Mouse (Mus musculus): ENCODE data around the gene Tle3.

Tle3 gene

DNA sequence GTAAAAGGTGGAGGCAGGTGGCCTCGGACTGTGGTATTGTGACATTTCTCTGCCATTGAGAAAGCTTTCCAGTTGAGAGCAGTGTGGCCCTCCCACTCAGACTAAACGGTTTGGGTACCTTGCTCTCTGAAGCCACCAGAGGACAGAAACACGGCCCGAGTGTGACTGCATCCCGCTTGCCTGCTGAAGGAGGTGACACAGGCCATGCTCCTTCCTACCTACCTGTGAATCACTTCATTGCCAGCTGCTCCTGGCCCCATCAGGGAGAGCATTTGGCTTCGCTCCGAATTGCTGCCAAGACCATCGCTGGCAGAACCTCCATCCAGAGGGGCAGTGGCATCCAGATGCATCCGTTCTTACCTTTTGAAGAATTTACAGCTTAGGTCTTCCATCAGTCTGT, 26.0 kb downstream of the Tle3 start:
- no peak for DNase-seq

DNA sequence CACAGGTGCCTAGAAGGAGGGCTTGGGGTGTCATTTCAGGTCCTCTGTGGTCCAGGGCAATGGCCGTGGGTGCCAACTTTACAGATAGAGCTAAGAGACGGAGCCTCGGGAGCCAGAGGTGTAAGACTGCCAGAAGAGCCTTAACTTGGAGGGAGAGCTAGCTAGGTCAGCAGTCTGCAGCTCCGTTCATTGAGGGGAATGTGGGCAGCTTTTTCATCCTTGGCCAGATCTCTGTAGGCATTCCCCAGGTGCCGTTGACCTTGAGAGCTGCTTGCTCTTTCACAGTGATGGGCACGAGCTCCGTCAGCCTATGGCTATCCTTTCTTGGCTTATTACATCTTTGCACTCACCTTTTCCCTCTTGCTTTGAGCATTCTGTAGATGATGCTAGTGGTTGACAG, 28.0 kb downstream of the Tle3 start:
- DNase-seq = no peak

DNA sequence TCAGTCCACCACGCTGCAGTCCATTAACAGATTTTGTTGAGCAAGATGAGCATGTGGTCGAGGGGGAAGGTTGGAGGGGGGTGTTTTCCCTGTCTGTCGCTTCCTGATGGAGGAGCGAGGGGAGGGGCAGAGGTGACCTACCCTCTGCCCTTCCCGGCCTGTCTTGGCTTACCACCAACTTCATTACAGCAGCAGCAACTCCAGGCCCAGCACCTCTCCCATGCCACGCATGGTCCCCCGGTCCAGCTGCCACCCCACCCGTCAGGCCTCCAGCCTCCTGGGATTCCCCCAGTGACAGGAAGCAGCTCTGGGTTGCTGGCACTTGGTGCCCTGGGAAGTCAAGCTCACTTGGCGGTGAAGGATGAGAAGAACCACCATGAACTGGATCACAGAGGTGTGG, 29.5 kb downstream of the Tle3 start:
- peak; percentile 49 for DNase-seq

DNA sequence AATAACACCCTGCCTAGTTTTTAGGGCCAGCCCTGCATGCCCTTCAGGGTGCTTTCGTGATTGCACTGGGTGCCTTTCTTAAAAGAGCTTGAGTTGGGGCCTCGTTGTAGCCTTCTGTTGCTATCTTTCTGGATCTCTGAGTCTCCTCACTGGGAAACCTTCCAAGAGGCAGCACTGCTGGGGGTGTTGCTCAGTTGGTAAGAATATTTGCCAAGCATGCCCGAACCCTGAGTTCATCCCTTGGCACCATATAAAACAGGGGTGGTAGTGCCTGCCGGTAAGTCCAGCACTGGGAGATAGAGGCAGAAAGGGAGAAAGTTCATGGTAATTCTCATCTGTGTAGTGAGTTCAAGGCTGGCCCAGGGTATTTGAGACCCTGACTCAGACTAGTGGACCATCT, 30.1 kb downstream of the Tle3 start:
- DNase-seq = no peak

DNA sequence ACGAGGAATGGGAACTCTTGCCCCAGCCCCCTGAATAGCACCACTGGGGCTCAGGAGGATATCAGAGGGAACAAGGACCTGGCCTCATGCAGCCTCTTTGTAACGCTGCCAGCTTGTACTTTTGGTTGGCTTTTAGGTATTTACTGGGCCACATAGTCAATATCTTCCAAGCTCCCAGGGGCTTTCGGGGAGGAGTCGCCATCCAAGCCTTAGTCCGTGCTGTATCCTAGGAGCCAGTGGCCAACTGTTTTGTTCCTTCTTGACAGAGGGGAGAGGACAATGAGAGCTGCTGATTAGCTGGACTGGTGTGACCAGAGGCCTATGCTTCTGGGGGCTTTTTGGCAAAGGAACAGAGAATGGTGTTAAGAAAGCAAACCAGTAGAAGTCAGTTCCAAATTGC, 30.6 kb downstream of the Tle3 start:
- DNase-seq = no peak

DNA sequence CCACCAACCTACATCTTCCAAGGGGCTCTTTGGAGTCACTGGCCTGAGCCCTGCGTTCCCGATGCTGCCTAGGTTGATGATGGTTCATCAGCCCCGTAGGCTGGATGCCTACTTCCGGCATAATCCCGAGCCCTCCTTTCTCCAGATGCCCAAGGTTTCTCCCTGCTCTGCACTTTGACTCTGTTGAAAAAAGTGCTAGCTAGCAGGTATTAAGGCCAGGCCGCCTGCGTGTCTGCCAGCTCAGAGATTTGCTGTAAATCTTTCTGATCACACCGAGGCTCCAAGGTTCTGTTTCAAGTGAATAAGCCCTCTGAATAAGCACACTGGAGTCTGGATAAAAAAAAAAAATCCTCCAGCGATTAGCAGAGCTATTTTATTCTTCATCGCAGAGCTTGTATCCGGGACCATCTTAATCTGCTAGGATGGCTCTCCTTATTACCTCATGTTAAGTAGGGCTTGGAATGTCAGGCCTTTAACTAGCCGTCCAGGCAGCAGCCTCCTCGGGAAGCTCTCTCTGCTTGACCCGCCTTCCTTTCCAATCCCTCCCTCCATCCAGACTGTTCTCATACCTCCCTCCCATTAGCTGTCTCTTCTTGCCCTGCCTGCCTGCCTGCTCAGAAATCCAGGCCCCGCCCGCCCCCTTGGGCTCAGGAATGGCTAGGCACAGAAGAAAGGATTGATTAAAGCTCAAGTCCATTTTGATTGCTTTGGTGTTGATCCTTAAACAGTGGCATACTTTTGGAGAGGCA, 31.9 kb downstream of the Tle3 start:
- DNase-seq = no peak

DNA sequence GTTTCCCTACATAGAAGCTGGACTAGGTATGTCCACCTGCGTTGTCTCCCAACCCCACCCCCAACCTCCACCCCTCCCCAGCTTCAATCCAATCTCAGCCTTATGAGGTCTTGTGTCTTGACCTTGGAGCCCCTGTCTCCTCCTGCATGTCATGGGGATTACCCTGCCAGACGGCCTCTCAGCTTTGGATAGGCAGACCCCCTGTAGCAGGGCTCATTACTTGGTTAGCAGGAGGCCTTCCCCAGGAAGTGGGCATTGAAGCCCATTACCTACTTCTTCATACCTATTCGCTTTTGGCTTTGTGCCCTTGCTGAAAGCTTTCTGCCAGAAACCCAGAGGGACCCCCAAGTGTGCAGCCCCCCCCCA, 32.4 kb downstream of the Tle3 start:
- no peak for DNase-seq

DNA sequence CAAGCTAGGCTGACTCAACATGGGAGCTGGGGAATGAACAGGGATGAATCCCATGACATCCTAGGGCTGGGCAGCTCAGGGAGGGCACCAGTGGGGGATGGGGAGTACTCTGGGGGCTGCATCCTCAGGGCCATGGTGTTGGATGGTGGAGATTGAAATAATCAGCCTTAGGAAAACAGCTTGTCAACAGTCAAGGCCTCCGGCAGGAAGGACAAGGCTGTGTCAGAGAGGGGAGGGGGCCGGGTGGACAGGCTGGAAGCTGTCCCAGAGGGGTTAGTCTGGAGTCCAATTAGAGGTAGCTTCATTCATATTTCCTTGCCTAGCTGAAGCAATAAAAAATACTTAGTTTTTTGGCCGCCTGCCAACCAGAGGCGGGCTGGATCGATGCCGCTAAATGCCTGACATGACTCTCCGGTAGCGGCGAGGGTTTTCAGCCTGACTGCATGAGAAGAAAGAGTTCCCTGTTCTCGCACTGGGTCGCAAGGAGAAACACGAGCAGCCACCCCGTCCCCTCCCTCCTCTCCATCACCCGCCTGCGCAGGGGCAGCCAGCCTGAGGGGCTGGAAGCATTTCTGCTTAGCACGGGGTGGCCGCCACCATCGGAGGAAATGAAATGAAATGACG, 32.9 kb downstream of the Tle3 start:
- peak; percentile 80 for DNase-seq

DNA sequence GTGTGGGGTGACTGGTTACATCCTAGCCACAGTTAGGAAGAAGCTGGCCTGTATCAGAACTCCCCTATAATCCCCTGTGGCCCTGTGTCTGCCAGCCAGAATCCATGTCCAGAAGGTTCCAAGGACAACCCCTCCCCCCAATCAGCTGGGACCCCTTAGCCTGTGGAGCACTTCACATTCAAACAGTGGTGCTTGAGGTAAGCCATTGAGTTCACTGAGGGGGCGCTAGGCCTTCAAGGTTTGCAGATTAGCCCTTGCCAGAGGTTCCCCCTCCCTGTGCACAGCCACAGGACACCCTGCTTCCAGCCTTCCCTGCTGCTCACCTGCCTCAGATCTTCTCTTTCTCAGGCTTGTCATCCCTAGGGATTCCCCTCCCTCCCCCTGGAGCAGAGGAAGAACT, 34.2 kb downstream of the Tle3 start:
- no peak for DNase-seq

DNA sequence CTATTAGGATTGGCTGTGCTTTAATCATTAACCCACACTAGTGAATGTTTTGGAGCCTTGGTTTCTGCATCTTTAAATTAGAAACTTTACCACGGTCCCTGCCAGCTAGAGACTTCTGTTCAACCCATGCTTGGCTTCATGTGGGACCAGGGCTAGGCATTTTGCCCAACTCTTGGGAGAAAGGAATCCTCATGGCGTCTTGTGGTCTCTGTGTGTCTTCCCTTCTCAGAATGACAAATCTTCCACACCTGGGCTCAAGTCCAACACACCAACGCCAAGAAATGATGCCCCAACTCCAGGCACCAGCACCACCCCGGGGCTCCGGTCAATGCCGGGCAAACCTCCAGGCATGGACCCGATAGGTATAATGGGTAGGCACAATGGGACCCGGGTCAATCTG, 36.9 kb downstream of the Tle3 start:
- DNase-seq = peak; percentile 27

DNA sequence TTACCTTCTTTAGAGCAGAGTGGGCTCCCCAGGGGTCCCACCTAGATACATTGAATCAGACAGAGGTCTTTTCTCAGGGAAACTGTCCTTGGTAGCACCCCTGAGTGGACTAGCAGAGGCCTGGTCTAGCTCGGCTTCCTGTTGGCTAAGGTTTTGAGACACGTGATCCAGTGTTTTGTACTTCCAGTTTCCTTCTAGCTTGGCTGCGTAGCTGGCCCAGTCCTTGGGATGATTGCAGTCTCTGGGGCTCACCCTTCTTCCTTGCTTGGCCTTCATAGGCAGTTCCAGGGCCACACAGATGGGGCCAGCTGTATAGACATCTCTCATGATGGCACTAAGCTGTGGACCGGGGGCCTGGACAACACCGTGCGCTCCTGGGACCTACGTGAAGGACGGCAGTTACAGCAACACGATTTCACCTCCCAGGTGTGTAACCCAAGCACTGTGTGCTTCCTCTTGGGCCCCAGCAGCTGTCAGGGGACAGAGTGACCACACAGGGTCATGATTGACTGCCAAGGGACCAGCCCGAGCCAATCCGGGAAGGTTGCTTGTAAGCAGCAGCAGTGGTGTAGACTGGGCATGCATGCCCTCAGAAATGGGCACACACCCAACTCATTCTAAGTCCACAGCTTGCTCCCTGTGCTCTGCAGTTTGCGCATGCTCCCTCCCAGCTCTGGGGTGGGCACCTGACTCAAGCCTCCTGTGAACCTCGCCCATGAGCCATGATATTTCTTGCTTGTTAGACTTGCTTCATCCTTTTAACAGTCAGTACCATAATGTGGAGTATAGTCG, 41.7 kb downstream of the Tle3 start:
- no peak for DNase-seq

DNA sequence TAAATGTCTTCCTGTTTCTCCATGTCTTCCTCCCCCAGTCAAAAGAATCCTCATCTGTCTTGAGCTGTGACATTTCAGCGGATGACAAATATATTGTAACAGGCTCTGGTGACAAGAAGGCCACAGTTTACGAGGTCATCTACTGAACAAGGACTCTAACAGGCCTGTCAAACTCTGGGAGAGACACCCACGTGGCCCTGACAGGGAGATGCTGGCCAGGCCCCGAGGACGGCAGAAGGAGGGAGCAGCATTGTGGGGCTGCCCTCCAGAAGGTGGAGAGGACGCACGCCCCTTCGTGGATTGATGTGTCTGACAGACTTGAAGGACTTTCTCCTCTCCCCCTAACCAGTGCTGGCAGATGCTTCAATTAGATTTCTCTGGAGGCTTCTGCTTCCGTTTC, 44.4 kb downstream of the Tle3 start:
- DNase-seq = no peak

DNA sequence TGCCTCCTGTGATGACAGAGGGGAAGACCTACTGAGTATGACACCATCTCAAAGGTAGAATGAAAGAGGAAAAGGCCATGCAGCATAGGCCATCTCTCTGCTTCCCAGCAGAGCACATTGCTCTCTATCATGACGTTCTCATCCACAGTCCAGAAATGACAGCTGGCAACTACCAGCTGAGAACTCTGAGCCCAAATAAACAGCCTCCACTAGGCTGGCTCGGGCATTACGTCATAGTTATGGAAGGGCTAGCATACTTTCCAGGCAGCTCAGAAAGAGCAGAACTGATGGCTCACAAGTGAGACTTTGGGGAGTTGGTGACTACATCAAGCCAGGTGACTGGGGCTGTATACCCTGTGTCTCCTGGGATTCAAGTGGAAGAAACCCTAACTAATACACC, 49.5 kb downstream of the Tle3 start:
- DNase-seq = no peak

DNA sequence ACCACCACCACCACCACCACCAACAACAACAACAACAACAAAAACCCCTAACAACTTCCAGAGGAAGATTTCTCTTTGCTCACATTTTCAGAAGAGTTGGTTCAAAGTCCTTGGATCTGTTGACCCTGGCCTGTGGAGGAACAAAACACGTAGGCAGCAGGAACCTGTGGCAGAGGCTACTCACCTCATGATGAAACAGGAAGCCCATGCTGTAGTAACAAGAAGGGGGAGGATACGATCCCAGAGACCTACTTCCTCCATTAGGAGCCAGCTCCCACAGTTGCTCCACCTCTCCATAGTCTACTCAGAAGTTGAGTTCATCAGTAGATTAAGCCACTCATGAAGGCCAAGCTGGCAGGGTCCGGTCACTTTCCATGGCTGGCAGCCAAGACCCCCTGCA, 52.1 kb downstream of the Tle3 start:
- DNase-seq = no peak

DNA sequence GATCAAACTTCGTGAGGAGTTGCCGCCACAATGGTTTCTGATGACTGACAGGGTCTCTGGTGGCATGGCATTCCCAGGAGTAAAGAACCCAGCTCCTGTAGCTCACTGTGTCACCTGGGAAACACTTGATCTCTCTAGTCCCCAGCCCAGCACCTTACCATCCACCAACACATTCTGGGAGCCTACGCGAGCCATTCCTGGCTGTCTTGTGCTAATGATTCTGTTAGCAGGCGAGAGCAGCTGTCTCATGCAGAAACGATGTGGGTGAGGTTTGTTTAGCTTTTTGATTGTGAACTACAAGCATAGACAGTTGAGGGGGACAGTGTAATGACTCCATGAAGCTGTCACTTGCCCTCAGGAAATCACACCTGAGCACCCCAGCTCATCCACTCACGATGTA, 54.3 kb downstream of the Tle3 start:
- DNase-seq = no peak

DNA sequence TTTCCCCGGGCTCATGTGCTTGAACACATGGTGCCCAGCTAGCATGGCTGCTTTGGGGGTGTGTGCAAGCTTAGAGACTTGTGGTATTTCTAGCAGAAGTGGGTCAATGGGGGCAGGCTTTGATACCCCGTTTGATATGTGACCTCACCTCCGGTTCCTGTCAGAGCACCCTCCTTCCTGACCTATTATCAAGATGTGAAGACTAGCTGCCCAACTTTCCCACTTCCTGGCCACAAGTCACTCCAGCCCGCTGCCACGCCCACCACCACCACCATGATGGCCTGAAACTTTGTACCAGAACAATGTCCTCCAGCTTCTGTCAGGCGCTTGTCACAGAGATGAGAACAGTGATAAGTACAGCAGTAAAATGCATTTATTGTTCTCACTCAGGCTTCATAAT, 54.9 kb downstream of the Tle3 start:
- no peak for DNase-seq

DNA sequence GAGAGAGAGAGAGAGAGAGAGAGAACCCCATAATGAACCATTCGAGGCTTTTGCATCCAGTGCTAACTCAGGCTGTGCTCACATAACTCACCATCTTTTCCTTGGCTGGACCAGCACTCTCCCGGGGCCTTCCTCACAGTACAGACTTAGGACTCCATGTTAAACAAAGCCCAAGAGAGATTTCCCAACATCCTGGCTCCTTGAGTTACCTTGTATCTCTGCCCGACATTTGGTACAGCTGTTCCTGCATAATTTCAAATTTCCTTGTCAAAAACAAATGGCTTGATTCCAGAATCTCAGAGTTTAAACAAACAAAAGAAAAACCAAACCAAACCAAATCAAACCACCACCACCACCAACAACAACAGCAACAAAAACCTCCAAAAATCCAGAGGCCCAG, 55.7 kb downstream of the Tle3 start:
- DNase-seq = no peak

DNA sequence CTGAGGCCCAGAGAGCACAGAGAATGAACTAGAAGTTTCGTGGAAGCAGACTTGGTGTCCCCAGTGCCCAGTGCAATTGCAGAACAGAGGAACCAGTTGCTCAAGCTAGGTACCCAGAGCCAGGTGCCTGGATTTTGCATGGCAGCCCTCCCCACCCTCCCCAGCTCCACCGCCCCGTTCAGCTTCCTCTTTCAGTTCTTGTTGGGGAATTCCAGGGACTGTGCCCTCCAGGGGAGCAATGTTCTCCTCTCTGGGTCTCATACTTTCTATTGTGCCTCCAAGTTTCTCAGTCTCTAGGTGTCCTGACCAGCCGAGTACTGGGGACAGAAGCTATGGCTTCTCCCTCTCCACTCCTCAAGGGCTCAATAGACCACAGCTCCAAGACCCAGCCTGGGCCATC, 59.7 kb downstream of the Tle3 start:
- no peak for DNase-seq

DNA sequence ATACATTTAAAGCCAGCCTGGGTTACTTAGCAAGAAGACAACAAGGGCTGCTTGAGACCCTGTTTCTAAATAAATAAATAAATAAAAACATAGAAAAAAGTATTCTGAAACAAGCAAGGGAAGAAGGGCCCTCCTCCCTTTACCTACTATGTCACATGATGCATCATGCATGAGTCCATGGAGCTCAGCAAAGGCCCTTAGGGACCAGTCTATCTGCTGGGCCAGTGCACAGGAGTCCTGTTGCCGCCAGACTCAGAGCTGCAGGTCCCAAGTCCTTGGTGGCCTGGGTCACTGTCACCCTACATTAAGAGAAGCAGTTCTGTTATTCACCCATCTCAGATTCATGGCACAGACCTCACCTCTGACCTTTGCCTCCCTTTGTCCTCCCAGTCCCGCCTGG, 61.0 kb downstream of the Tle3 start:
- DNase-seq = no peak

DNA sequence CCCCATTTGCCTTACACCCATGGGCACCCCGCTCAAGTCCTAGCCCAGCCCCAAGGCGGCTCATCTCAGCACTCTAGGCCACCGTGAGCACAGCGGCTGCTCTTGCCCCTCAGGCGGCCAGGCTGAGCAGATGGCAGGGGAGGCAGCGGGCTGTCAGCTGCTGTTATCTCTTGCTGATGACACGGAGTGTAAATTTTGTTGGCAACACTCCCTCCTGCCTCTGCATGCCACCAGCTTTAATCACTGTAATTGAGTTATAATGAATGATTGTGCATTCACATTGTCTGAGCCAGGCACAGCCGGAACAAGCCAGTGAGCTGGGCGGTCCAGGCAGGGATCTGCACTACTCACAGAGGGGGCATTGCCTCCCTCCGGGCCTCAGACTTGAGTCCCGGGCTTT, 61.9 kb downstream of the Tle3 start:
- DNase-seq = no peak

DNA sequence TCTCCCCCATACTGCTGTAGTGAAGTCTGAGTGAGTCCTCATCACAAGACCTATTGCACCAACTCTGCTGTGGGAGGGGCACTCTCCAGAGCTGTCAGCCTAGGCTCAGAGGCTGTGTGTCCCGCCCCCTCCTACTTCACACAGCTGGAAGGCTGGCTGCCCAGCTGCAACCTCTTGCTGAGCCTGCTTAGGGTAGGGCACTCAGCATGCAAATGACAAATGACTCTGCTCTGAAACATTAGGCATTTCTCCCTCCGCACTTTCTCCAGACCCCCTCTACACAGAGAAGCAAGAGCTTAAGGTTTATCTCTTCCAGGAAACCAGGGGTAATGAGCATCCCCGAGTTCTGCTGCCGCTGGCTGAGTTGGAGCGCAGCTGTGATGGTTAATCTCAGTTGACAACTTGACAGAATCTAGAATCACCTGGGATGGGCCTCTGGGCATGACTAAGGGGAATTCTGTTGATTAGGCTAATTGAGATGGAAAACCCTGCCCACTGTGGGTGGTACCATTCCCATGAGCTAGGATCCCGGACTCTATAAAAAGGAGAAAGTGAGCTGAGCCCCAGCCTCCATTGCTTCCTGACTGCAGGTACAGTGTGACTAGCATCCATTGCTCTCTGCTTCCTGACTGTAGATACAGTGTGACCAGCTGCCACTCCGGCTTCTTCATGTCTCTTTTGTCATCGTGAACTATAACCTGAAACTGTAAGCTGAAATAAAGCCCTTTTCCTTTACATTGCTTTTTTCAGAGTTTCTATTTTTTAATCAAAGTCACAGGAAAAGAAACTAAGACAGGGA, 63.2 kb downstream of the Tle3 start:
- DNase-seq = peak; percentile 79

DNA sequence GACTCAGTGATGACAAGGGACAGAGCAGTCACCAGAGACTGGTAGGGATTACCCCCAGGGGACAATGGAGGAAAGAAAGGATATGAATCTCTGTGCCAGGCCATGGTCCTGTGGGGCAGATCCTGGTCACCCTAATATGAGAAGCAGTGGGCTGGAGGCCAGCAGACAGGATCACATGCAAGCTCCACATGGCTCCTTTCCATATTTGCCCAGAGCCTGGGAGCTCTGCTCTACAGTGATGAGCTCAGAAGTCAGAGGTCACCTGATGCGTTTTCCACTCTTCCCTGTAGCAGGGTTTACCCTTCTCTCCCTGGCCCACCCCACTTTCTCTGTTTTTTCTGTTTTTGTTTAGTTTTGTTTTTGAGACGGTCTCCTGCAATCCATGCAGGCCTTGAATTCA, 63.9 kb downstream of the Tle3 start:
- DNase-seq = peak; percentile 39

DNA sequence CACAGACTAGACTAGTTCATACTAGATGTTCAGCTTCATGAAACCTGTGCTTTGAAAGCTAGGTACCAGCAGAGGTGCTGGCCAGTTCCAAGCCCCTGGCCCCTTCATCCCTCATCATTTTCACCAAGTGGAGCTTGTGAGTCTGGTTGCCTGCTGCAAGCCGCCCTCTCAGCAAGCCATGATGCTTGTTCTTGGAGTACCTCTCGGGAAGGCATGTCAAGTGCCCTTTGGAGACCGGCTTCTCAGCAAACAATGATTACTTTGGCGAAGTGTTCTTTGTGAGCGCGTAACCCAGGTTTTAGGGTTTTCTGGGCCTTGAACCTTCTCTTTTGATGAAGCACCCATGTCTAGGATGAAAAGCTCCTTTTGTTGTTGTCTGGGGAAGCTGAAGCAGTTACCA, 64.6 kb downstream of the Tle3 start:
- DNase-seq = peak; percentile 30

DNA sequence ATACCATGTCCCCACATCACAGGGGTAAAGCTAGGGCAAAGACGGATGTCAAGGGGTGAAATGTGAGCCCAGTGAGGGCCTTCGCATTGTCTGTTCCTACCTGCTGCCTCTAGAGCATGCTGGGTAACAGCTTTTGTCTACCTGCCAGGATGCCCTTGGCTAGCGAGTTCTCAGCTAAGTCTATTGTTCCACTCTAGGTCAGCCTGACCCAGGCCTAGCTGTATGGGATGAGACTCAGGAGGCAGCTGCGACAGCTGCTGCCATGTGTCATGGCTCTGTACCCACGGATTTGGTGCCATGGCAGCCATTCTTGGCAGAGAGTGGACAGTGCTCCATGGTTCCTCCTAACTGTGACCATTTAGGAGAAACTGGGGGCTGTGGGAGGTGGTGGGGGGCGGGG, 66.9 kb downstream of the Tle3 start:
- no peak for DNase-seq

Data from lung, postnatal 10 days (tissue).